Mouse (Mus musculus) heart, embryonic 12.5 days (tissue): ENCODE data around the gene Pex14. TPM values are rescaled to one million over a fixed set of nuclear protein-coding genes. Genes with fewer than 3 reads are reported as not detected.

ENCODE experiments used
- ATAC-seq: fragments of 200-750 bp; cut with Nextera tagmentation; 2 replicates; pipeline ENCODE4 v1.8.0; 2017; ENCODE audit warnings: moderate TSS enrichment, moderate library complexity; ENCODE audit not compliant: insufficient number of reproducible peaks, low FRiP score
- H3K27ac ChIP-seq: fragments of 300-500 bp; sonication (generic); 2 replicates; pipeline ENCODE4 v1.5.1; 2016; ENCODE audit warnings: mild to moderate bottlenecking, moderate library complexity; ENCODE audit not compliant: poor library complexity, severe bottlenecking
- H3K27me3 ChIP-seq: fragments of 300-500 bp; sonication (generic); replicated peaks from 2 replicates; pipeline ENCODE4 v1.6.1; 2016; ENCODE audit warnings: mild to moderate bottlenecking, moderate library complexity
- H3K36me3 ChIP-seq: fragments of 300-500 bp; sonication (generic); 2 replicates; pipeline ENCODE4 v1.6.1; 2016; ENCODE audit warnings: mild to moderate bottlenecking, moderate library complexity
- H3K4me1 ChIP-seq: fragments of 300-500 bp; sonication (generic); replicated peaks from 2 replicates; pipeline ENCODE4 v1.6.1; 2016; ENCODE audit warnings: mild to moderate bottlenecking
- H3K4me2 ChIP-seq: fragments of 300-500 bp; sonication (generic); 2 replicates; pipeline ENCODE4 v1.6.1; 2016; ENCODE audit warnings: mild to moderate bottlenecking, moderate library complexity
- H3K4me3 ChIP-seq: fragments of 300-500 bp; sonication (generic); 2 replicates; pipeline ENCODE4 v1.5.1; 2016; ENCODE audit warnings: mild to moderate bottlenecking
- H3K9ac ChIP-seq: fragments of 300-500 bp; sonication (generic); 2 replicates; pipeline ENCODE4 v1.6.1; 2016; ENCODE audit warnings: mild to moderate bottlenecking, moderate library complexity
- H3K9me3 ChIP-seq: fragments of 300-500 bp; sonication (generic); replicated peaks from 2 replicates; pipeline ENCODE4 v1.6.1; 2016; ENCODE audit warnings: mild to moderate bottlenecking, moderate library complexity
- WGBS: fragments of 180-500 bp; shearing (Covaris S2); methylation state at CpG from one replicate; pipeline ENCODE4 v1.1.7; 2016; 5-methylcytosine and 5-hydroxymethylcytosine counted together
- polyA plus RNA-seq: library from polyadenylated mRNA; unstranded; fragments of >200 nt; fragmentation: Nextera tagmentation; extraction: Ambion mirVana; gene quantifications from 2 replicates; pipeline ENCODE4 v1.2.1, GENCODE M21; 2016

The Pex14 gene
- polyA plus RNA-seq, 1 experiment from 2014 or later = 44.3 TPM

GRCm38 (mm10) chr4:148930721-148931229 is 168.9 kb downstream of the Pex14 start:
- ATAC-seq = peak; percentile 34; the same call in 1 of the 2 replicates
- Histone ChIP-seq H3K27me3 (no peaks in the 10 kb centered on the region), H3K27ac (peak overlapping the region; percentile 98), H3K9ac (peak overlapping the region; percentile 70), H3K4me1 (peaks cover 97% of the 10 kb centered on the region), H3K9me3 (no peaks in the 10 kb centered on the region), H3K4me2 (peak overlapping the region; percentile 38), H3K4me3 (no peak overlapping the region), H3K36me3 (peaks cover 18% of the 10 kb centered on the region)
- 20% methylated on average over 9 of the region's 9 CpGs for WGBS

DNA sequence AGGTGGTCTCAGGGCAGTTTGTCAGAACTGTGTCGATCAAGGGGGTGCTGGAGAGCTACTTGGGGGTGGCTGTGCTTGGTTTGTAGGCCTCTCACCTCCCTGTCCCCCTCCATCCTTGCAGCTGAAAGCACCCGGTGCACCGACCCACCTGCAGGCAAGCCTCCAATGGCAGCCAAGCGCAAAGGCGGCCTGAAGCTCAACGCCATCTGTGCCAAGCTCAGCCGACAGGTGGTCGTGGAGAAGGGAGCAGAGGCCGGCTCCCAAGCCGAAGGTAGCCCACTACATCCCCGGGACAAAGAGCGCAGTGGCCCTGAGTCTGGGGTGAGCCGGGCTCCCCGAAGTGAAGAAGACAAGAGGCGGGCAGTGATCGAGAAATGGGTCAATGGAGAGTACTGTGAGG is 170.8 kb downstream of the Pex14 start:
- Histone ChIP-seq H3K27ac (peak overlapping the region; percentile 98), H3K4me1 (peaks cover 97% of the 10 kb centered on the region), H3K9ac (peak overlapping the region; percentile 37; the same call in 1 of the 2 replicates), H3K9me3 (no peaks in the 10 kb centered on the region), H3K27me3 (no peaks in the 10 kb centered on the region), H3K36me3 (peaks cover 14% of the 10 kb centered on the region), H3K4me3 (no peak overlapping the region), H3K4me2 (no peak overlapping the region)
- ATAC-seq = no peak
- 85% methylated on average over 16 of the region's 16 CpGs for WGBS

- H3K27me3 ChIP-seq = no peaks in the 10 kb centered on the region
- no peak for ATAC-seq
- H3K36me3 ChIP-seq = peaks cover 9% of the 10 kb centered on the region
- WGBS = 33% methylated on average over 9 of the region's 9 CpGs
- H3K4me1 ChIP-seq = peaks cover 97% of the 10 kb centered on the region
- H3K9ac ChIP-seq = peak overlapping the region; percentile 33
- H3K27ac ChIP-seq = peak overlapping the region; percentile 98
- no peaks in the 10 kb centered on the region for H3K9me3 ChIP-seq
- H3K4me2 ChIP-seq = no peak overlapping the region
- no peak overlapping the region for H3K4me3 ChIP-seq
Measured at GRCm38 (mm10) chr4:148928316-148928715, 171.4 kb downstream of the Pex14 start.

- ATAC-seq = no peak
- H3K27ac ChIP-seq = peak overlapping the region; percentile 64
- 44% methylated on average over 8 of the region's 8 CpGs for WGBS
Measured at GRCm38 (mm10) chr4:148926459-148926858, 173.2 kb downstream of the Pex14 start.

GRCm38 (mm10) chr4:148925589-148926359 is 173.9 kb downstream of the Pex14 start:
- no peaks in the 10 kb centered on the region for H3K9me3 ChIP-seq
- peaks cover 97% of the 10 kb centered on the region for H3K4me1 ChIP-seq
- WGBS = 27% methylated on average over 18 of the region's 18 CpGs
- ATAC-seq = no peak
- H3K27me3 ChIP-seq = peaks cover 7% of the 10 kb centered on the region
- peak overlapping the region; percentile 64 for H3K9ac ChIP-seq
- H3K27ac ChIP-seq = peak overlapping the region; percentile 64
- H3K4me3 ChIP-seq = no peak overlapping the region
- no peaks in the 10 kb centered on the region; the same call in 1 of the 2 replicates for H3K36me3 ChIP-seq
- H3K4me2 ChIP-seq = no peak overlapping the region

More at GRCm38 (mm10) chr4:148926459-148926858, 173.2 kb downstream of the Pex14 start:
- Histone ChIP-seq H3K4me1 (peaks cover 98% of the 10 kb centered on the region), H3K4me3 (no peak overlapping the region), H3K27me3 (peaks cover 7% of the 10 kb centered on the region), H3K36me3 (no peaks in the 10 kb centered on the region; the same call in 1 of the 2 replicates), H3K4me2 (no peak overlapping the region), H3K9ac (peak overlapping the region; percentile 64), H3K9me3 (no peaks in the 10 kb centered on the region)

- H3K27me3 ChIP-seq = peaks cover 13% of the 10 kb centered on the region
- H3K27ac ChIP-seq = peak overlapping the region; percentile 78
- WGBS = 64% methylated on average over 8 of the region's 8 CpGs
- H3K9ac ChIP-seq = peak overlapping the region; percentile 52; the same call in 1 of the 2 replicates
- H3K36me3 ChIP-seq = no peaks in the 10 kb centered on the region
- ATAC-seq = no peak
- no peak overlapping the region for H3K4me3 ChIP-seq
- no peak overlapping the region for H3K4me2 ChIP-seq
- H3K9me3 ChIP-seq = no peaks in the 10 kb centered on the region
- peaks cover 97% of the 10 kb centered on the region for H3K4me1 ChIP-seq
Measured at GRCm38 (mm10) chr4:148923976-148924375, 175.7 kb downstream of the Pex14 start.

- Histone ChIP-seq H3K27me3 (peaks cover 13% of the 10 kb centered on the region), H3K4me1 (peaks cover 97% of the 10 kb centered on the region), H3K27ac (peak overlapping the region; percentile 78), H3K9ac (peak overlapping the region; percentile 52; the same call in 1 of the 2 replicates), H3K4me2 (no peak overlapping the region), H3K36me3 (no peaks in the 10 kb centered on the region), H3K9me3 (no peaks in the 10 kb centered on the region), H3K4me3 (no peak overlapping the region)
- no peak for ATAC-seq
- WGBS = 73% methylated on average over 9 of the region's 9 CpGs
Measured at GRCm38 (mm10) chr4:148923414-148923813, 176.3 kb downstream of the Pex14 start.

- ATAC-seq = no peak; the same call in 1 of the 2 replicates
- H3K4me2 ChIP-seq = peak overlapping the region; percentile 49
- H3K27ac ChIP-seq = peak overlapping the region; percentile 78
- peaks cover 13% of the 10 kb centered on the region for H3K27me3 ChIP-seq
- no peaks in the 10 kb centered on the region for H3K36me3 ChIP-seq
- peak overlapping the region; percentile 35; the same call in 1 of the 2 replicates for H3K9ac ChIP-seq
- H3K4me3 ChIP-seq = peak overlapping the region; percentile 13
- 12% methylated on average over 16 of the region's 16 CpGs for WGBS
- peaks cover 95% of the 10 kb centered on the region for H3K4me1 ChIP-seq
- no peaks in the 10 kb centered on the region for H3K9me3 ChIP-seq
Measured at GRCm38 (mm10) chr4:148922221-148922700, 177.4 kb downstream of the Pex14 start.

- H3K9ac ChIP-seq = no peak overlapping the region
- no peak for ATAC-seq
- H3K4me3 ChIP-seq = no peak overlapping the region
- no peak overlapping the region for H3K4me2 ChIP-seq
- no peaks in the 10 kb centered on the region; the same call in 1 of the 2 replicates for H3K36me3 ChIP-seq
- 68% methylated on average over 11 of the region's 11 CpGs for WGBS
- peaks cover 95% of the 10 kb centered on the region for H3K4me1 ChIP-seq
- peak overlapping the region; percentile 14; the same call in 1 of the 2 replicates for H3K27ac ChIP-seq
- peaks cover 13% of the 10 kb centered on the region for H3K27me3 ChIP-seq
- no peaks in the 10 kb centered on the region for H3K9me3 ChIP-seq
Measured at GRCm38 (mm10) chr4:148920610-148921009, 179.1 kb downstream of the Pex14 start.

DNA sequence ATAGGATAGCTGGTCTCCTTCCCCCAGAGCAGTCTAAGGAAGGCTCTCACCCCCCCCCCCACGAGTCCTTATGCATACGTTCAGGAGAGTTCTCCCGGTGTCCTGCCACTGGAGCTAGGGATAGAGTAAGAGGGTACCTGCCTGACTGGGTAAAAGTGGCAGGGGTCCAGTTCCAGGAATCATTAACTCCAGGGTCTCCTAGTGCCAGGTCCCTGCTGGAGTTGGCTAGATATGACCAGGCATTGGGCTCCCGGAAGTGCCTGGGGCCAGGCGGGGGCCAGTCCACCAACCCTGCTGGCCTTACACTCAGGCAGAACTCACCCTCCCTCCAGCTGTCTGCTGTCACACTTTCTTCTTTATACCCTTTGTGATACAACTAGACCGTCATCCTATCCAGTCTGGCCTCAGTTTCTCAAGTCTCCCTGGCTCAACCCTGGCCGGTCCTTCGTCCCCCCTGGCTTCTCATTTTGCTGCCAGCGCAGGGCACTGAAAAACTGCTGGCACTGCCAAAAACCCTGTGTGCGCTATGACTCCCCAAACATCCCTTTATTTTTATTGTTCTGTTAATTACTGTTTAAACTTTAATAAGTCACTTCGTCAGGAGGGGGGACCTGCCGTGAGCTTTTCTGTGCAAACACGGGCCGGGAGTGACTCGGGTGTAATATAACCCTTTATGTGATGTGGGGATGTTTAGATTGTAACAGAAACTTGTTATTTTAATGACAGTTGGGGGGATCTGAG is 180.8 kb downstream of the Pex14 start:
- WGBS = 76% methylated on average over 15 of the region's 15 CpGs
- H3K4me1 ChIP-seq = peaks cover 95% of the 10 kb centered on the region
- ATAC-seq = no peak
- 0 out of 2 replicates have a peak overlapping the region, but pooled peaks have one; percentile 9 for H3K9ac ChIP-seq
- H3K4me3 ChIP-seq = no peak overlapping the region
- no peak overlapping the region for H3K4me2 ChIP-seq
- H3K27ac ChIP-seq = 0 out of 2 replicates have a peak overlapping the region, but pooled peaks have one; percentile 29
- H3K27me3 ChIP-seq = peaks cover 13% of the 10 kb centered on the region
- no peaks in the 10 kb centered on the region for H3K9me3 ChIP-seq
- H3K36me3 ChIP-seq = no peaks in the 10 kb centered on the region; the same call in 1 of the 2 replicates
